Mouse (Mus musculus): Measurements from ENCODE around the gene Slc39a5.

DNA sequence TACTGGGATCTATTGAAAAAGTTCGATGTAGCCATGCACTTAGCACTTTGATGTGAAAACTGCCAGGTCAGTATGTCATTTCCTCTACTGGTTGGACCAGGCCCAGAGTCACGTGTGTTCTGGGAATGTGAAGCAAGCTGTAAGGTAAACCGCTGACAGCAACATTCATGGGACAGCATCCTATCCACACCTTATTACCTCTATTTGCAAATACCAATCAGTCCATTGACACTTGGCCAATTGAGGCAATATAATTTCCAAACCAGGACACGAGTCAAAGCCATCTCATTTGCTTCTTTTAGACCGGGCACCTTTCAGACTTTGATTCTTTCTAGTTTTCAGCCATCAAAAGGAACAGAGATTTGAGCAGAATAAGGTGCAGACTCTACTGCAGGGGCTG, 28.0 kb upstream of the Slc39a5 start:
- TF ChIP-seq CTCF (IDR thresholded peaks at IDR 0.05; ENCODE audit: extremely low read depth, insufficient read depth, low read length) (no peak), POLR2A (IDR thresholded peaks at IDR 0.05; ENCODE audit: extremely low read depth, insufficient read depth, low read length) (no peak)

Data from cortical plate, adult 2 months (tissue).